Mouse (Mus musculus) kidney, embryonic 16.5 days (tissue): Measurements from ENCODE around the gene Gtf2f2. TPM values are rescaled to one million over a fixed set of nuclear protein-coding genes. Genes with fewer than 3 reads are reported as not detected.

Experiments used
- ATAC-seq: fragments of 200-750 bp; cut with Nextera tagmentation; 2 replicates; pipeline ENCODE4 v1.8.0; 2017; ENCODE audit warnings: moderate TSS enrichment; ENCODE audit not compliant: low FRiP score, low TSS enrichment
- H3K27ac ChIP-seq: fragments of 300-500 bp; sonication (generic); 2 replicates; pipeline ENCODE4 v1.5.1; 2014; ENCODE audit warnings: low read length
- H3K27me3 ChIP-seq: fragments of 300-500 bp; sonication (generic); 2 replicates; pipeline ENCODE4 v1.6.1; 2014; ENCODE audit warnings: low read length, control low read depth, mixed read lengths; ENCODE audit not compliant: insufficient read depth
- H3K36me3 ChIP-seq: fragments of 300-500 bp; sonication (generic); 2 replicates; pipeline ENCODE4 v1.6.1; 2014; ENCODE audit warnings: low read length, control low read depth, mixed read lengths; ENCODE audit not compliant: insufficient read depth
- H3K4me1 ChIP-seq: fragments of 300-500 bp; sonication (generic); 2 replicates; pipeline ENCODE4 v1.6.1; 2014; ENCODE audit warnings: low read length, control low read depth, mixed read lengths; ENCODE audit not compliant: insufficient read depth
- H3K4me2 ChIP-seq: fragments of 300-500 bp; sonication (generic); replicated peaks from 2 replicates; pipeline ENCODE4 v1.6.1; 2014; ENCODE audit warnings: low read depth, low read length
- H3K4me3 ChIP-seq: fragments of 300-500 bp; sonication (generic); 2 replicates; pipeline ENCODE4 v1.5.1; 2014; ENCODE audit warnings: mild to moderate bottlenecking, low read length
- H3K9ac ChIP-seq: fragments of 300-500 bp; sonication (generic); replicated peaks from 2 replicates; pipeline ENCODE4 v1.6.1; 2014; ENCODE audit warnings: low read length
- H3K9me3 ChIP-seq: fragments of 300-500 bp; sonication (generic); 2 replicates; pipeline ENCODE4 v1.6.1; 2016; ENCODE audit warnings: low read length, control low read depth
- WGBS: fragments of 180-500 bp; shearing (Covaris S2); extraction: QIAGEN DNeasy Blood & Tissue Kit; methylation state at CpG from one replicate; pipeline ENCODE4 v1.1.7; 2014; 5-methylcytosine and 5-hydroxymethylcytosine counted together
- polyA plus RNA-seq: library from polyadenylated mRNA; unstranded; fragments of >200 nt; fragmentation: Nextera tagmentation; extraction: Ambion mirVana; gene quantifications from 2 replicates; pipeline ENCODE4 v1.2.1, GENCODE M21; 2015

Gene Gtf2f2
- polyA plus RNA-seq, 1 experiment from 2014 or later, result 35.1 TPM

DNA sequence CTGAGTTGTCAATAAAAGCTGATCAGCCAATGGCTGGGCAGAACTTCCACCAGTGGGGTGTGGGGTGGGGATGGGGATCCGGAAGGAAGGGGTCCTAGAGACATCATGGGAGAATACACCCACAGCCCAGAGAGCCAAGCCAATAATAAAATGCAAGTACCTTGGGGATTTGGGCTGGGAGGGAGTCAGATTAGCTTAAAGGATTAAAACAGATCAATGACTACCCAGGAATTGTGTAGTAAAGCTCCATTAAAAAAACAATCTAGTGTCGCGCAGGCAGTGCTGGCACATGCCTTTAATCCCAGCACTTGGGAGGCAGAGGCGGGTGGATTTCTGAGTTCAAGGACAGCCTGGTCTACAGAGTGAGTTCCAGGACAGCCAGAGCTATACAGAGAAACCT, 5.7 kb downstream of the Gtf2f2 start:
- H3K27ac ChIP-seq, result no peak overlapping the region
- H3K4me1 ChIP-seq, result peaks cover 9% of the 10 kb centered on the region
- no peaks in the 10 kb centered on the region for H3K36me3 ChIP-seq
- H3K9me3 ChIP-seq, result no peaks in the 10 kb centered on the region
- no peak overlapping the region for H3K9ac ChIP-seq
- no peak overlapping the region for H3K4me3 ChIP-seq
- WGBS, result 95% methylated on average over 4 of the region's 4 CpGs
- no peak for ATAC-seq
- H3K4me2 ChIP-seq, result no peak overlapping the region
- H3K27me3 ChIP-seq, result no peaks in the 10 kb centered on the region

DNA sequence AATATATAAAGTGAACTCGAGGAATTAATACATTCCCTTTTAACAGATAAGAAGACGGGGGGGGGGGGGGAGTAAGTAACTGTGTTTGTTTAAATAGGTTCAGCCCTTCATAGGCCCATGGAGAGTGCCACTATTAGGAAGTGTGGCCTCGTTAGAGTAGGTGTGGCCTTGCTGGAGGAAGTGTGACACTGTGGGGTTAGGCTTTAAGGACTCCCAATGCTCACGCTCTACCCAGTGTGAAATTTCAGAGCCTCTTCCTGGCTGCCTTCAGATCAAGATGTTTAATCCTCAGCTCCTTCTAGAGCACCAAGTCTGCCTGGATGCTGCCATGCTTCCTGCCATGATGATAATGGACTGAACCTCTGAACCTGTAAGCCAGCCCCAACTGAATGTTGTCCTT, 8.9 kb downstream of the Gtf2f2 start:
- no peak overlapping the region for H3K9ac ChIP-seq
- no peak overlapping the region for H3K4me3 ChIP-seq
- no peak for ATAC-seq
- no peaks in the 10 kb centered on the region for H3K27me3 ChIP-seq
- WGBS, result 76% methylated on average over 4 of the region's 4 CpGs
- H3K36me3 ChIP-seq, result no peaks in the 10 kb centered on the region
- H3K27ac ChIP-seq, result no peak overlapping the region
- no peaks in the 10 kb centered on the region for H3K9me3 ChIP-seq
- no peak overlapping the region for H3K4me2 ChIP-seq
- no peaks in the 10 kb centered on the region for H3K4me1 ChIP-seq

DNA sequence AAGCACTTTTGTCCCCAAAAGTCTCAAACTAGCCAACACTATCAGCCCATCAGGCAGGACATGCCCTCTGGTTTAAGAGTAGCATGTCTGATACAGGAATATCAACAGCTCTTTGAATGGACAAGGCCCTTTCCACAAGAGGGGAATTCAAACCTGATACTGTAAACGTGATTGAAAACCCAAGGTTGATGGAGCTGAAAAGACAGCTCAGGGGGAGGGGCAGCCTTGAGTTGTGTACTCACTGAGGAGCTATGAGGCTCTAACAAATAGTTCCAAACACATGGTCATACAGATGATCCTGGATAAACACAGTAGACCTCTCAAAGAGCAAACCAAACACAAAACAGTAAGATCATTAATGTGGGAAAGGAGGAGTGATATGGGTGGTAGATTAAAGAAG, 12.6 kb downstream of the Gtf2f2 start:
- no peaks in the 10 kb centered on the region for H3K9me3 ChIP-seq

DNA sequence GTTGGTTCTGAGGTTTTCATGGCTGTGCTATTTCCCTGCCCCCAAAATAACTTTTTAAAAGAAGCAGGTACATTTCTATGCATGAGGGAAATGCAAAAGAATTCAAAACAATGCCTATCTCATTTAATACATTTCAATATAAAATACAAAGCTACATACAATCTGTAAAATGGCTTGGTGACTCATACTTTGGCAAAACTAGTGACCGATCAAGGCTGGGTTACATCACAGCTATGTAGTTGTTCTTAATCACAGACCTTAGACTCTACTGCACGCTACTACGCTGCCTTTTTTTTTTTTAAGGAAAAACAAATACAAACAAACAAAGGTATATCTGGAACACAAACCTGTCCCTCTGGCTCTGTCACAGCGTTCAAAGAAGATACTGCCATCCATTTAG, 18.3 kb downstream of the Gtf2f2 start:
- 93% methylated on average over 4 of the region's 4 CpGs for WGBS
- no peak overlapping the region for H3K9ac ChIP-seq
- no peaks in the 10 kb centered on the region for H3K36me3 ChIP-seq
- no peaks in the 10 kb centered on the region for H3K9me3 ChIP-seq
- no peaks in the 10 kb centered on the region for H3K27me3 ChIP-seq
- no peak overlapping the region for H3K27ac ChIP-seq
- no peaks in the 10 kb centered on the region for H3K4me1 ChIP-seq
- ATAC-seq, result no peak
- no peak overlapping the region for H3K4me2 ChIP-seq
- no peak overlapping the region for H3K4me3 ChIP-seq

More for the DNA sequence above, 12.6 kb downstream of the Gtf2f2 start:
- WGBS, result 52% methylated on average over 1 of the region's 1 CpGs
- Histone ChIP-seq H3K9ac (no peak overlapping the region), H3K27ac (no peak overlapping the region), H3K4me3 (no peak overlapping the region), H3K27me3 (no peaks in the 10 kb centered on the region), H3K4me1 (no peaks in the 10 kb centered on the region), H3K36me3 (no peaks in the 10 kb centered on the region), H3K4me2 (no peak overlapping the region)
- no peak for ATAC-seq

DNA sequence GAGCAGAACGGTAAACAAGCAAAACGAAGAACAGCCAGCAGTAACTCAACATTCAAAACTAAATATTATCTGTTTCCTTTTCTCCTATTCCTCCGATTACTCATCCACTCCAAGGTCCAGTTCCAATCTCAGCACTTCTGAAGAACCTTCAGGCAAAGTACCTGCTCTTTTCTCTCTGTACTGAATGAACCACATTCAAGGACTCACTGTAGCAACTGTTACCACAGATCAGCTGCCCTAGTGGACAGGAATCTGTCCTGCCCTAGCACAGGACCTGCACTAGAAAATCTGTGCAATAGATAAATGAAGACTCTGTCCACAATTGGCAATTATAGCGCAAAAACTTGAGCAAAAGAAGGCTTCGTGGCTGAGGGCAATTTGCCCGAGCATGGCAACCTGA, 19.7 kb downstream of the Gtf2f2 start:
- Histone ChIP-seq H3K4me1 (no peaks in the 10 kb centered on the region), H3K9me3 (no peaks in the 10 kb centered on the region), H3K27ac (no peak overlapping the region), H3K9ac (no peak overlapping the region), H3K27me3 (no peaks in the 10 kb centered on the region), H3K4me2 (no peak overlapping the region), H3K36me3 (no peaks in the 10 kb centered on the region), H3K4me3 (no peak overlapping the region)
- no peak for ATAC-seq
- WGBS, result 91% methylated on average over 6 of the region's 6 CpGs

DNA sequence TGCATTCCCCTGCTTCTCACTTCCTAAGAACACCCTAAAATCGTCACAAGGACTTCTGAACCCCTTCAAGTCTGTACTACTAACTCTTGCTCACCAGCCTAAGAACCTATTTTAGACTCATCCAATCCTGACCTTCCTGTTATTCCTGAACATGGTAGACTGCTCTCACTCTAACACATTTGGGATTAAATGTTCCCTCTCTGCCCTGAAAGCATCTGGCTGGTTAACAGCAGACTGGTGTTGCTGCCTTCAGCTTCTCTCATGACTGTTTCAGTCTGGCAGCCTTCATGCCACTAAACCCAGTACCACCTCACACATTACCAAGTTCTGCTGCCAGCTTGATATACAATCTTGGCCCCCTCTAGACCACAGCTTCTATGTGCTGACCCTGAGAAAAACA, 21.5 kb downstream of the Gtf2f2 start:
- Histone ChIP-seq H3K9ac (no peak overlapping the region), H3K9me3 (no peaks in the 10 kb centered on the region), H3K4me1 (no peaks in the 10 kb centered on the region), H3K4me2 (no peak overlapping the region), H3K27me3 (no peaks in the 10 kb centered on the region), H3K27ac (no peak overlapping the region), H3K4me3 (no peak overlapping the region), H3K36me3 (no peaks in the 10 kb centered on the region)
- 82% methylated on average over 1 of the region's 1 CpGs for WGBS
- ATAC-seq, result no peak

DNA sequence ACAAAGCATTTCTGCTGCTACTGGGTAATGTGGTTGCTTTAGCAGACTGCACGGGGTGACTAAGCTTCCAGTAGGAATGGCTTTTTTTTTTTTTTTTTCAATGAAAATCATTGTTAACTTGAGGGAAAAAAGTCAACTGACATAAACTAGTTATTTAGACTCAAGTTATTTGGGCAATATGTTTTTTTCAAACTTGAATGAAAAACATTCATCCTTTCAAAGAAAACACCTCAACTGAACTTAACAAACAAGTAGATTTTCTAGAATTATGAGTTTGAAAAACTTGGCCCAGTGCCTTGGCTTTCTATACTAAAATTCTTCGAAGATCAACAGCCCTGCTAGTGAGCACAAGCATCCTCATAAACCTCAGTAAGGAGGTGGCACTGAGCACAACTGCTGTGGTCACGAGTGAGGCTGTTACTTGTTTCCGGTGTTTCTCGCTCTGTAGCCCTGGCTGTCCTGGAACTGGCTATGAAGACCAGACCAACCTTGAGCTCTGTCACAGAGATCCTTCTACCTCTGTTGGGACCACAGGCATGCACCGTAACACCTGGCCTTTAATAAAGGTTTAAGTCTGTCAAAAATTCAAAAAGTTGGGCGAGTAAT, 23.7 kb downstream of the Gtf2f2 start:
- Histone ChIP-seq H3K4me3 (no peak overlapping the region), H3K27ac (no peak overlapping the region), H3K9me3 (no peaks in the 10 kb centered on the region), H3K9ac (no peak overlapping the region), H3K36me3 (no peaks in the 10 kb centered on the region), H3K27me3 (no peaks in the 10 kb centered on the region), H3K4me1 (no peaks in the 10 kb centered on the region), H3K4me2 (no peak overlapping the region)
- ATAC-seq, result no peak
- WGBS, result 79% methylated on average over 7 of the region's 7 CpGs

DNA sequence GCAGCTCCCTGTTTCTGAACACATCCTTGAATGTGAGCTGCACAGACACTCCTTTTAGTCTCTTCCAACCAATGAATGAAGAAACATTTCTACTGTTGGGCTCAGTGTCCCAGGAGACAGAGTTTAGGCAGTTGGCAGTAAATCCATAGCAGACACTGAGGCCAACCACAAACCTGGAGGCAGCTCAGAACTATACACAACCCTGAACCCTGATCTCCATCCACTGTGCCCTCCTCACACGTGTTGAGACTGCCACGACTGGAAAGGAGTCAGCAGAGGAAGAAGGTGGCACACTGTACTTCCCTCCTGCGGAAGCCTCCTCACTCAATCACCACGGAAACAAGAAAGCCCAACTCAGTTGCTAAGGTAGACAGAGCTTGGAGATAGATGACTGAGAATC, 25.6 kb downstream of the Gtf2f2 start:
- ATAC-seq, result 0 out of 2 replicates have a peak, but pooled peaks have one; percentile 23
- no peak overlapping the region for H3K27ac ChIP-seq
- no peak overlapping the region for H3K4me3 ChIP-seq
- H3K9me3 ChIP-seq, result no peaks in the 10 kb centered on the region
- H3K36me3 ChIP-seq, result no peaks in the 10 kb centered on the region
- no peak overlapping the region for H3K4me2 ChIP-seq
- H3K9ac ChIP-seq, result no peak overlapping the region
- no peaks in the 10 kb centered on the region for H3K27me3 ChIP-seq
- 48% methylated on average over 4 of the region's 4 CpGs for WGBS
- H3K4me1 ChIP-seq, result no peaks in the 10 kb centered on the region

DNA sequence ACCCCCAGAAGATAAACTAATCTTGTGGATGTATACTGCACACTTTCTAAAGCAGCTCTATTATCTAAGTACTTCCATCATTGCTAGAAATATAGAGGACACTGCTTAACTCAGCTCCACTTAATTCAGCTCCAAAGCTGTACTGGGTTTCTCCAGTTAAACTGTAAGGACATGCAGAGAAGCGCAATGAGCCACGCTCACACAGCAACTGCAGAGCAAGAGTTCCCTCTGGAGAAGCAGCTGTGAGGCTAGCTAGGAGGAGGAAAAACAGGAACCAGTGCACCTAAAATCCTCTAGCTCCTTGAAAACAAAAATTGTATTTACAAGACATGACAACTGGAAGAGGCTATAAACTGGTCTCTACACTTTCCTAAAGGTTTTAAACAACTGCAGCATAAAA, 26.8 kb downstream of the Gtf2f2 start:
- no peak overlapping the region for H3K9ac ChIP-seq
- no peaks in the 10 kb centered on the region for H3K4me1 ChIP-seq
- no peak overlapping the region for H3K4me2 ChIP-seq
- H3K4me3 ChIP-seq, result no peak overlapping the region
- H3K27ac ChIP-seq, result no peak overlapping the region
- no peaks in the 10 kb centered on the region for H3K36me3 ChIP-seq
- no peaks in the 10 kb centered on the region for H3K27me3 ChIP-seq
- H3K9me3 ChIP-seq, result no peaks in the 10 kb centered on the region
- ATAC-seq, result no peak
- WGBS, result 88% methylated on average over 2 of the region's 2 CpGs

DNA sequence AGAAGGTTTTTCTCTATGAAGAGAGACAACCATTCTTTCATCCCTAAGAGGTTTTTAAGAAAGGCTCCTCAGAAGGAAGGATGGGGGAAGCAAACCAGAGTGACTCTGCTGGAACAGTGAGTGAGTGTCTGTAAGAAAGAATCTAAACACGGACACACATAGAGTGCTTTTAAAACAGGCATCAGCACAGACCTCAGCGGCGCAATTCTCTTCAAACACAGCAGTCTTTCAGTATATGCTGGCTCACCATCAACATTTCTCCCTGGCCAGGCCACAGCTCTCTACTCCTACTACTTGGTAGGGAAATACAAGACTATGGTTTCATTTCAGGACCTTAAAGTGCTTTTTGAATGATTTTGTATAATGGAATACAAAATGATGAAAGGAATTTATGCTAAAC, 29.4 kb downstream of the Gtf2f2 start:
- H3K9ac ChIP-seq, result no peak overlapping the region
- WGBS, result 98% methylated on average over 3 of the region's 3 CpGs

More for the DNA sequence above, 29.4 kb downstream of the Gtf2f2 start:
- no peak overlapping the region for H3K4me3 ChIP-seq
- H3K9me3 ChIP-seq, result no peaks in the 10 kb centered on the region
- no peaks in the 10 kb centered on the region for H3K36me3 ChIP-seq
- H3K27me3 ChIP-seq, result no peaks in the 10 kb centered on the region
- no peak overlapping the region for H3K4me2 ChIP-seq
- no peak overlapping the region for H3K27ac ChIP-seq
- H3K4me1 ChIP-seq, result no peaks in the 10 kb centered on the region
- no peak for ATAC-seq
